Mouse (Mus musculus): ENCODE results near the gene Gm21970. TPM values are rescaled to one million over a fixed set of nuclear protein-coding genes. Genes with fewer than 3 reads are reported as not detected.
"Not testable (repeated sequence)": the region's sequence is repeated elsewhere in the genome, so short reads cannot be mapped to it uniquely, and the experiment has no call there.

The Gm21970 gene
- polyA plus RNA-seq, 1 experiment from 2014 or later = not detected

- WGBS = 61% methylated on average over 8 of the region's 8 CpGs
Observed at GRCm38 (mm10) chr16:91433329-91433933, 41.9 kb downstream of the Gm21970 start.

GRCm38 (mm10) chr16:91434119-91434518 lies 42.6 kb downstream of the Gm21970 start:
- Histone ChIP-seq H3K9me3 (replicated peaks) (no peaks in the 10 kb centered on the region), H3K36me3 (no peaks in the 10 kb centered on the region), H3K4me3 (no peak overlapping the region), H3K4me2 (replicated peaks) (no peak overlapping the region), H3K9ac (no peak overlapping the region), H3K27ac (no peak overlapping the region), H3K4me1 (peaks cover 5% of the 10 kb centered on the region; the same call in 1 of the 2 replicates), H3K27me3 (no peaks in the 10 kb centered on the region)
- WGBS = 89% methylated on average over 3 of the region's 3 CpGs
- no peak for ATAC-seq (ENCODE audit: low FRiP score)

More at GRCm38 (mm10) chr16:91433329-91433933, 41.9 kb downstream of the Gm21970 start:
- ATAC-seq (ENCODE audit: low FRiP score) = no peak
- no peaks in the 10 kb centered on the region for H3K9me3 ChIP-seq (replicated peaks)
- H3K4me1 ChIP-seq = peaks cover 5% of the 10 kb centered on the region; the same call in 1 of the 2 replicates
- H3K4me2 ChIP-seq (replicated peaks) = no peak overlapping the region
- H3K27ac ChIP-seq = no peak overlapping the region
- H3K27me3 ChIP-seq = no peaks in the 10 kb centered on the region
- no peak overlapping the region for H3K9ac ChIP-seq
- H3K4me3 ChIP-seq = no peak overlapping the region
- H3K36me3 ChIP-seq = no peaks in the 10 kb centered on the region

- Histone ChIP-seq H3K27me3 (no peaks in the 10 kb centered on the region), H3K4me3 (no peak overlapping the region), H3K27ac (no peak overlapping the region), H3K36me3 (no peaks in the 10 kb centered on the region), H3K4me2 (replicated peaks) (no peak overlapping the region), H3K9ac (no peak overlapping the region), H3K9me3 (replicated peaks) (no peaks in the 10 kb centered on the region), H3K4me1 (no peaks in the 10 kb centered on the region)
- 80% methylated on average over 3 of the region's 3 CpGs for WGBS
- ATAC-seq (ENCODE audit: low FRiP score) = no peak
Observed at GRCm38 (mm10) chr16:91438081-91438480, 46.6 kb downstream of the Gm21970 start.

GRCm38 (mm10) chr16:91438599-91438998 lies 47.1 kb downstream of the Gm21970 start:
- not testable (repeated sequence) for H3K4me3 ChIP-seq; H3K4me2 ChIP-seq (replicated peaks); H3K9ac ChIP-seq; H3K27ac ChIP-seq; H3K4me1 ChIP-seq; ATAC-seq (ENCODE audit: low FRiP score); H3K9me3 ChIP-seq (replicated peaks); H3K36me3 ChIP-seq; H3K27me3 ChIP-seq
- whole genome bisulfite sequencing = 91% methylated on average over 1 of the region's 1 CpGs

GRCm38 (mm10) chr16:91441366-91441765 lies 49.8 kb downstream of the Gm21970 start:
- Histone ChIP-seq H3K27me3 (no peaks in the 10 kb centered on the region), H3K27ac (no peak overlapping the region), H3K9ac (no peak overlapping the region), H3K4me1 (no peaks in the 10 kb centered on the region), H3K4me3 (no peak overlapping the region), H3K36me3 (no peaks in the 10 kb centered on the region), H3K9me3 (replicated peaks) (no peaks in the 10 kb centered on the region), H3K4me2 (replicated peaks) (no peak overlapping the region)
- WGBS = 64% methylated on average over 7 of the region's 7 CpGs
- no peak for ATAC-seq (ENCODE audit: low FRiP score)

GRCm38 (mm10) chr16:91441811-91442240 lies 50.3 kb downstream of the Gm21970 start:
- H3K36me3 ChIP-seq = no peaks in the 10 kb centered on the region
- no peaks in the 10 kb centered on the region for H3K27me3 ChIP-seq
- 84% methylated on average over 7 of the region's 7 CpGs for WGBS
- no peaks in the 10 kb centered on the region for H3K9me3 ChIP-seq (replicated peaks)
- H3K9ac ChIP-seq = no peak overlapping the region
- H3K27ac ChIP-seq = no peak overlapping the region
- no peak for ATAC-seq (ENCODE audit: low FRiP score)
- H3K4me2 ChIP-seq (replicated peaks) = no peak overlapping the region
- no peak overlapping the region for H3K4me3 ChIP-seq
- H3K4me1 ChIP-seq = no peaks in the 10 kb centered on the region

- H3K4me2 ChIP-seq (replicated peaks) = no peak overlapping the region
- ATAC-seq (ENCODE audit: low FRiP score) = no peak
- H3K9me3 ChIP-seq (replicated peaks) = no peaks in the 10 kb centered on the region
- H3K4me1 ChIP-seq = no peaks in the 10 kb centered on the region
- H3K36me3 ChIP-seq = no peaks in the 10 kb centered on the region
- no peaks in the 10 kb centered on the region for H3K27me3 ChIP-seq
- no peak overlapping the region for H3K9ac ChIP-seq
- WGBS = 74% methylated on average over 4 of the region's 4 CpGs
- H3K27ac ChIP-seq = no peak overlapping the region
- H3K4me3 ChIP-seq = no peak overlapping the region
Observed at GRCm38 (mm10) chr16:91442446-91442845, 50.9 kb downstream of the Gm21970 start.

GRCm38 (mm10) chr16:91443211-91443611 lies 51.7 kb downstream of the Gm21970 start:
- no peaks in the 10 kb centered on the region for H3K9me3 ChIP-seq (replicated peaks)
- H3K36me3 ChIP-seq = no peaks in the 10 kb centered on the region
- 72% methylated on average over 8 of the region's 8 CpGs for WGBS
- H3K27me3 ChIP-seq = no peaks in the 10 kb centered on the region
- no peaks in the 10 kb centered on the region for H3K4me1 ChIP-seq
- H3K4me3 ChIP-seq = no peak overlapping the region
- H3K4me2 ChIP-seq (replicated peaks) = no peak overlapping the region
- H3K27ac ChIP-seq = no peak overlapping the region
- ATAC-seq (ENCODE audit: low FRiP score) = no peak
- no peak overlapping the region for H3K9ac ChIP-seq

GRCm38 (mm10) chr16:91444847-91445246 lies 53.3 kb downstream of the Gm21970 start:
- H3K27ac ChIP-seq = no peak overlapping the region
- no peaks in the 10 kb centered on the region for H3K27me3 ChIP-seq
- no peak for ATAC-seq (ENCODE audit: low FRiP score)
- H3K36me3 ChIP-seq = no peaks in the 10 kb centered on the region
- no peaks in the 10 kb centered on the region for H3K4me1 ChIP-seq
- H3K9me3 ChIP-seq (replicated peaks) = no peaks in the 10 kb centered on the region
- no peak overlapping the region for H3K4me2 ChIP-seq (replicated peaks)
- WGBS = 89% methylated on average over 4 of the region's 4 CpGs
- no peak overlapping the region for H3K9ac ChIP-seq
- no peak overlapping the region for H3K4me3 ChIP-seq

- H3K9me3 ChIP-seq (replicated peaks) = no peaks in the 10 kb centered on the region
- H3K4me1 ChIP-seq = no peaks in the 10 kb centered on the region
- H3K36me3 ChIP-seq = no peaks in the 10 kb centered on the region
- no peak overlapping the region for H3K4me3 ChIP-seq
- 81% methylated on average over 5 of the region's 5 CpGs for WGBS
- no peak for ATAC-seq (ENCODE audit: low FRiP score)
- H3K4me2 ChIP-seq (replicated peaks) = no peak overlapping the region
- no peaks in the 10 kb centered on the region for H3K27me3 ChIP-seq
- no peak overlapping the region for H3K9ac ChIP-seq
- no peak overlapping the region for H3K27ac ChIP-seq
Observed at GRCm38 (mm10) chr16:91445566-91445965, 54.0 kb downstream of the Gm21970 start.

- H3K4me2 ChIP-seq (replicated peaks) = no peak overlapping the region
- H3K4me1 ChIP-seq = no peaks in the 10 kb centered on the region
- no peaks in the 10 kb centered on the region for H3K9me3 ChIP-seq (replicated peaks)
- H3K4me3 ChIP-seq = no peak overlapping the region
- no peak for ATAC-seq (ENCODE audit: low FRiP score)
- no peaks in the 10 kb centered on the region for H3K36me3 ChIP-seq
- no peaks in the 10 kb centered on the region for H3K27me3 ChIP-seq
- WGBS = 79% methylated on average over 8 of the region's 8 CpGs
- no peak overlapping the region for H3K9ac ChIP-seq
- H3K27ac ChIP-seq = no peak overlapping the region
Observed at GRCm38 (mm10) chr16:91446778-91447511, 55.4 kb downstream of the Gm21970 start.

GRCm38 (mm10) chr16:91447512-91447900 lies 56.0 kb downstream of the Gm21970 start:
- no peak overlapping the region for H3K27ac ChIP-seq
- H3K9ac ChIP-seq = no peak overlapping the region
- no peaks in the 10 kb centered on the region for H3K9me3 ChIP-seq (replicated peaks)
- WGBS = 88% methylated on average over 6 of the region's 6 CpGs
- no peak overlapping the region for H3K4me2 ChIP-seq (replicated peaks)
- no peak overlapping the region for H3K4me3 ChIP-seq
- no peaks in the 10 kb centered on the region for H3K4me1 ChIP-seq
- no peaks in the 10 kb centered on the region for H3K36me3 ChIP-seq
- ATAC-seq (ENCODE audit: low FRiP score) = no peak
- H3K27me3 ChIP-seq = no peaks in the 10 kb centered on the region

- no peaks in the 10 kb centered on the region for H3K27me3 ChIP-seq
- 94% methylated on average over 5 of the region's 5 CpGs for WGBS
- ATAC-seq (ENCODE audit: low FRiP score) = no peak
- no peak overlapping the region for H3K27ac ChIP-seq
- no peaks in the 10 kb centered on the region for H3K9me3 ChIP-seq (replicated peaks)
- no peak overlapping the region for H3K4me3 ChIP-seq
- no peaks in the 10 kb centered on the region for H3K4me1 ChIP-seq
- no peak overlapping the region for H3K9ac ChIP-seq
- no peak overlapping the region for H3K4me2 ChIP-seq (replicated peaks)
- H3K36me3 ChIP-seq = no peaks in the 10 kb centered on the region
Observed at GRCm38 (mm10) chr16:91448088-91448487, 56.6 kb downstream of the Gm21970 start.

Data from hindbrain, embryonic 12.5 days (tissue).